Mouse (Mus musculus): Measurements from ENCODE around the gene Uhrf1bp1. TPM values are rescaled to one million over a fixed set of nuclear protein-coding genes. Genes with fewer than 3 reads are reported as not detected.

Gene Uhrf1bp1
- polyA plus RNA-seq (2014; fragmentation: Illumina TruSeq; extraction: RNeasy Lipid Tissue Mini Kit (QIAGEN cat#74804); ENCODE audit: low read depth, low replicate concordance) = 3.7 TPM

DNA sequence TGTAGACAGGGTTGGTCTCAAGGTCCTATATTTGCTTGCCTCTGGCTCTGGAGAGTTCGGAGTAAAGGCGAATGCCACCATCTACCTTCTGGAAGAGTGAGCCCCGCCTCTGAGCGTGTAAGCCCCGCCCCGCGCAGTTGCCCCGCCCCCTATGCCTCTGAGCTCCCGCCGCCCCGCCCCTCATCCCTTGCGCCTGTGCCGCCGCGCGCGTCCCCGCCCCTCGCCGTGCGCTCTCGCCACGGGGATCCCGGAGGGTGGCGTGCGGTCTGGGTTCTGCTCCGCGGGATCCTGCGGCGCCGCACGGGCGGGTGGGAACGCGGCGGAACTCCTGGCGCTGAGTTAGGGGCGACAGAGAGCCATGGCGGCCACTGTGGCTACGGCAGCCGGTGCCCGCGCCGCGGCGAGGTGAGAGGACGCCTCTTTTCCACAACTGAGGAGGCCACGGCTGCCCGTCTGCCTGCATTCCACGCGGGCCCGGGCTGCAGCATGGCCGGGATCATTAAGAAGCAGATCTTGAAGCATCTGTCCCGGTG lies at the start of gene Uhrf1bp1:
TSS of gene Uhrf1bp1 (plus strand) at position 177 of the 533 bp plus-strand sequence.

DNA sequence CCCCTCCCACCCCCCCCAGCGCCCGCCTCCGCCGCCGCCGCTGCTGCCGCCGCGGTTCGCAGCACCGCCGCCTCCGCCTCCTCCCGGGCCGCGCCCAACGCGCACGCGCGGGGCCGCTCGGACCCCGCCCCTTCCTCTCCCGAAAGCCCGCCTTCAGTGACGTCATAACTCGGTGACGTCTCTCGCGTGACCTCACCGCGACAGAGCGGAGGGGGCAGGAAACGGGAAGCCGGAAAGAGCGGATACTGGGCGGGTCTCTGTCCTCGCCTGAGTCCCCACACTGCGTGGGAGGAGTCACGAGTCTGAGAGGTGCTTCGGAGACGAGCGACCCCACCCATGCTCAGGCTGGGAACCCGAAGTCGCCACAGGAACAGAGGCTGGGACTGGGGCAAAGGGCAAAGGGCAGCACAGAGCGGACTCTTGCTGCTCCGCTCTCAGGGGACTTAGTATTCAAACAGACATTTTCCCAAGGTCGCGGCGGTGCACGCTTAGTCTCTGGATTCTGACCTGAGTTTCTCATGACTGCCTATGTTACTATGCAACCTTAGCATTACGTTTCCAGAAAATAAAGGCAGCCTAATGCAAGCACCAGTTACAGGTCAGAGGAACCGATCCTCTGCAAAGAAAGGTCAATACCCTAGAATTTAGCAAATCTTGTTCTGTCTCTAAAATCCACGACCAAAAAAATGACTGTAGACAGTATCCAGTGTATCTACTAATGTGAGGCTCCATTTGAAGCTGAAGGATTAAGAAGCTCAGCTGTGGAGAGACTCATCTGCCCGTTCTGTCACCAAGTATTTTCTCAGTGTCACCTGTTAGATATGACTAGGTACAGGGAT lies 35.5 kb upstream of the Uhrf1bp1 start, which contains the start of gene D17Wsu92e:
TSS of gene D17Wsu92e (minus strand) at position 81 of the 839 bp plus-strand sequence.

DNA sequence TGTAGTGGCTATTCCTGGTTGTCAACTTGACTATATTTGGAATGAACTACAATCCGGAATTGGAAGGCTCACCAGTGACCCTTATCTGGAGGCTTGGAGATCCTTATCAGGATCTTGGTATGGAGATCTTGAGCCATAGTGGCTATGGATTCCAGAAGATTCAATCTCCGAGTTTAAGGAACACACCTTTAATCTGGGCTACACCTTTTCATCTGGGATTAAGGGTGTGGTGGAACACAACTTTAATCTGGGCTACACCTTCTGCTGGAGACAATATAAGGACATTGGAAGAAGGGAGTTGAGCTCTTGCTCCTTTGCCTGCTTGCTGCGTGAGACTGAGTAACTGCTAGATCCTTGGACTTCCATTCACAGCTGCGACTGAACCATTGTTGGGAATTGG lies 18.4 kb upstream of the Uhrf1bp1 start, which contains the start of gene Snrpc:
TSS of gene Snrpc (plus strand) at position 301 of the 400 bp plus-strand sequence.

DNA sequence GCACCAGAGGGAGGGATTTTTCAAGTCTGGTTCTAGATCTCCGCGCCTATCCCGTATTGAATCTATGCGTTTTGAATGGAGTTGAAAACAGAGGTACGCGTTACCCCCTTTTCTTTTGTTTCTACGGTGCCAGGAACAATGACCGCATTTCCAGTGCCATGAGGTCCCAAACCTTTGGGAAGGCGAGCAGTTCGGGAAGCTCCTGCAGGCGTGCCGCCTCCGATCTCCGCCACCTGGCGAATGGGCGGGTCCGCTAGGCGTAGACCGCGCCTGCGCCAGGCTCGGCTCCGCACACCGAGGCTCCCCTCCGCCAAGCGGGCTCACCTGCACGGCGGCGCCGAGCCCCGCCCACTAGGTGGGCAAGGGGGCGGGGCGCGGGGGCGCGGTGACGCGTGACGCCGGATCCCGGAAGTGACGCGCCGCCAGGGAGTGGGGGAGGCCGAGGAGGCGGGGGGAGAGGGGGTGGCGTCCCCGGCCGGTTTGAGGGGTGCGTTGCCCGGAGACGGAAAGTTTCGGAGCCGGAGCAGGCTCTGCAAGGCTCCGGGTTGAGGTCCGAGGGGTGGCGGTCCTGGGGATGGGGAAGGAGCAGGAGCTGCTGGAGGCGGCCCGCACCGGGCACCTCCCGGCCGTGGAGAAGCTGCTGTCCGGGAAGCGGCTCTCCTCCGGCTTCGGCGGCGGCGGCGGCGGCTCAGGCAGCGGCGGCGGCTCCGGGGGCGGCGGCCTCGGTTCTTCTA lies 52.8 kb downstream of the Uhrf1bp1 start, which contains the start of gene Anks1:
TSS of gene Anks1 (plus strand) at position 419 of the 734 bp plus-strand sequence.

DNA sequence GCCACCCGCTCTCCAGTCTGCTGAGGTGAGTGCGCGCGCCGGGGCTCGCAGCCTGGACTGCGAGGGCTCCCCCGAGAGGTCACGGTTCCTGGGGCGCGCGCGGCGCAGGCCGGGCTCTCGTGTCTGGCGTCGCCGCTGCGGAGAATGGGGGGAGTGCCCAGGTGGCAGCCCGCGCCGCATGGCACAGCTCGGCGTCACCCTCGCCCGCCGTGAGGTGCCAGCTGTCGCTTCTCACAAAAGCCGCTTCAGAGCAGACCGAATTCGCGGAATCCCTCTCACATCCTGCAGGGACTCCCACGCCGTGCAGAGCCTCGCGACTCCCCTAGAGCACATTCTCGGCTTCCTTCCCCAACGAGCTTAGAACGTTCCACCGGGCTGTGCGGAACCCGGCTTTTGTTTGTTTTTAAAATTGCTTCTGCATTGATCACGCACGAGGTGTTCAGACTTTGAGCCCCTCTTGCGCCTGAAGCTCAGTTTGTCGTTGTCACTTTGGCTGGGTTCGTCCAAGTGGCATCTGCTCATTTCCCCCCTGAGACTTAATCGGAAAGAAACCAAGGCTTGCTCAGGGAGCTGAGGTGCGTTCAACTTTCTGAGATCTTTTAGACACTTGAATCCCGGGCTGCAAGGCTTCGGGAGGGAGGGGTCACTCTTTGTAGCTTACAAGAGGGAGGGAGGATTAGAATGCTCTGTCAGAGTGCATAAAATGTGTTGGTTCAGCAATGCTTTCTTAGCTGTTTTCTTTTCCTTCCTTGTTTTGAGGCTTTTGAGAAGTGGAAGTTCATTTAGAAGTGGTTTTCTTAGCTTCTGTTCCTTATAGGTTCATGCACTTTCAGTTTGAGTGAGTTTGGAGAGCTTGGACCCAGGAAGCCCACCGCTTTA lies 53.6 kb downstream of the Uhrf1bp1 start, which contains the start of gene Taf11:
TSS of gene Taf11 (minus strand) at position 223 of the 879 bp plus-strand sequence.

Other genes starting within 250 kb of the Uhrf1bp1 start
- 21.4 TPM for gene Nudt3, start 232.9 kb upstream of the Uhrf1bp1 start, polyA plus RNA-seq (2014; fragmentation: Illumina TruSeq; extraction: RNeasy Lipid Tissue Mini Kit (QIAGEN cat#74804); ENCODE audit: low read depth, low replicate concordance)
- not detected for gene RPS10-NUDT3, start 221.2 kb upstream of the Uhrf1bp1 start, polyA plus RNA-seq (2014; fragmentation: Illumina TruSeq; extraction: RNeasy Lipid Tissue Mini Kit (QIAGEN cat#74804); ENCODE audit: low read depth, low replicate concordance)
- 34.5 TPM for gene Rps10, start 219.8 kb upstream of the Uhrf1bp1 start, polyA plus RNA-seq (2014; fragmentation: Illumina TruSeq; extraction: RNeasy Lipid Tissue Mini Kit (QIAGEN cat#74804); ENCODE audit: low read depth, low replicate concordance)
- not detected for gene Pacsin1, start 200.9 kb upstream of the Uhrf1bp1 start, polyA plus RNA-seq (2014; fragmentation: Illumina TruSeq; extraction: RNeasy Lipid Tissue Mini Kit (QIAGEN cat#74804); ENCODE audit: low read depth, low replicate concordance)
- not detected for gene Spdef, start 127.5 kb upstream of the Uhrf1bp1 start, polyA plus RNA-seq (2014; fragmentation: Illumina TruSeq; extraction: RNeasy Lipid Tissue Mini Kit (QIAGEN cat#74804); ENCODE audit: low read depth, low replicate concordance)
- gene D17Wsu92e, start 35.8 kb upstream of the Uhrf1bp1 start, polyA plus RNA-seq (2014; fragmentation: Illumina TruSeq; extraction: RNeasy Lipid Tissue Mini Kit (QIAGEN cat#74804); ENCODE audit: low read depth, low replicate concordance) = 82.3 TPM
- 28.2 TPM for gene Snrpc, start 18.3 kb upstream of the Uhrf1bp1 start, polyA plus RNA-seq (2014; fragmentation: Illumina TruSeq; extraction: RNeasy Lipid Tissue Mini Kit (QIAGEN cat#74804); ENCODE audit: low read depth, low replicate concordance)
- 3.0 TPM for gene Anks1, start 52.9 kb downstream of the Uhrf1bp1 start, polyA plus RNA-seq (2014; fragmentation: Illumina TruSeq; extraction: RNeasy Lipid Tissue Mini Kit (QIAGEN cat#74804); ENCODE audit: low read depth, low replicate concordance)
- gene Taf11, start 53.4 kb downstream of the Uhrf1bp1 start, polyA plus RNA-seq (2014; fragmentation: Illumina TruSeq; extraction: RNeasy Lipid Tissue Mini Kit (QIAGEN cat#74804); ENCODE audit: low read depth, low replicate concordance) = 25.2 TPM
- not detected for gene Tcp11, start 224.2 kb downstream of the Uhrf1bp1 start, polyA plus RNA-seq (2014; fragmentation: Illumina TruSeq; extraction: RNeasy Lipid Tissue Mini Kit (QIAGEN cat#74804); ENCODE audit: low read depth, low replicate concordance)